Mouse (Mus musculus) 3134 (cell line): Measurements from ENCODE around the gene Tenm4.

Experiments
- DNase-seq: peaks from one replicate; pipeline ENCODE4 v3.0.0-alpha.2; 2011; ENCODE audit warnings: low spot score; ENCODE audit not compliant: insufficient read length; ENCODE audit errors: extremely low read depth

Tenm4 gene

DNA sequence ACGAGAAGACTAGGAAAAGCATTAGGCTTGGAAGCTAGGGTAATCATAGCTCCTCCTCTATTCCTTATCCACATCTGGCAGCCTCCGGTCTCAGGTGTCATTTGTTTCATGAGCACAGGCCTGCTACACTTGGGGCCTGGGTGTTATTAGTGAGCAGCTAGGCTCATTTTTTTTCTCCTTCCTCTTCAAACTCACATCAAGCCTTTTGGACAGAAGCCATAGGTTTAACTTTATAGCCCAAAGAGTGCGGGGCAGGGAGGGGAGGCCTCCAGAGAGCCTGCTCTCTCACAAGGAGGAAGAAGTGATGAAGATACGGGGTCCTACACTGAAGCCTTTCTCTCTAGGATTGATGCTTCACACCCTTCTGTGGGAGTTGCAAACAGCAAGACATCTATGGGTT lies 538.8 kb downstream of the Tenm4 start:
- no peak for DNase-seq

DNA sequence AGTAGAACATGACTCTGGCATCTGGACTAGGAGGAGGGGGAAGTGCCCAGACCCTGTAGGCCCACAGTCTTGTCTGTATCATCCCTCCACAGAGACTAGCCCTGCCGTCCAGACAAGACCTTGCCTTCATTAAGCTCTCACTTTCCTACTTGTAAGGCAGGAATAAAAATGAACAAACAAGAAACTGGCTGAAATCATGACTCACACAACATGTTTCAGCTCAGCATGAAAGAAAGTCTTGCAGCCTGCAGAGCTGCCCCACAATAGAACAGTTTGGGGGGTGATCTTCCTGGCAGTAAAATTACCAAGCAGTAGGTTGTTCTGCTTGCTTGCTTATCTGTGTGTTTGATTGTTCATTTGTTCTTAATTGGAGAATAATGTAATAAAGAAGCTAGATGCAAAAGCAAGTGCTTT lies 539.6 kb downstream of the Tenm4 start:
- DNase-seq = no peak

DNA sequence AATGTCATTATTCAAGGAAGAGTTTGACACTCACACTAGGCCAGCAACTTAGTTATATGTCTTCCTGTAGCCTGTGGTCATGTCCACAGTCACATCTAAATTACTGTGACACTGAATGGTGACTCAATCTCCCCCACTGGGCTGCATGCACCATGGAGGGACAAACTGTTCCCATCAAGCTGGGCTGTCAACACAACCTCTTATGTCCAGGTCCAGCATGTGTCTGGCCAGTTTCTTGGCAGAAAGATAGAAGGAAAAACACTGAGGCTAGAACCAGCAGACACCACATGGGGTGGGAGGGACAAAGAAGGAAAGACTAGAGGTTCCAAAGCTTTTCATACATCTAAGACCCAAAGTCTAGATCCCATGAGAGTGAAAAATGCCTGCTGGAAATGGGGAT lies 541.8 kb downstream of the Tenm4 start:
- DNase-seq = no peak

- no peak for DNase-seq
Measured at GRCm38 (mm10) chr7:96716911-96717310, 545.9 kb downstream of the Tenm4 start.

DNA sequence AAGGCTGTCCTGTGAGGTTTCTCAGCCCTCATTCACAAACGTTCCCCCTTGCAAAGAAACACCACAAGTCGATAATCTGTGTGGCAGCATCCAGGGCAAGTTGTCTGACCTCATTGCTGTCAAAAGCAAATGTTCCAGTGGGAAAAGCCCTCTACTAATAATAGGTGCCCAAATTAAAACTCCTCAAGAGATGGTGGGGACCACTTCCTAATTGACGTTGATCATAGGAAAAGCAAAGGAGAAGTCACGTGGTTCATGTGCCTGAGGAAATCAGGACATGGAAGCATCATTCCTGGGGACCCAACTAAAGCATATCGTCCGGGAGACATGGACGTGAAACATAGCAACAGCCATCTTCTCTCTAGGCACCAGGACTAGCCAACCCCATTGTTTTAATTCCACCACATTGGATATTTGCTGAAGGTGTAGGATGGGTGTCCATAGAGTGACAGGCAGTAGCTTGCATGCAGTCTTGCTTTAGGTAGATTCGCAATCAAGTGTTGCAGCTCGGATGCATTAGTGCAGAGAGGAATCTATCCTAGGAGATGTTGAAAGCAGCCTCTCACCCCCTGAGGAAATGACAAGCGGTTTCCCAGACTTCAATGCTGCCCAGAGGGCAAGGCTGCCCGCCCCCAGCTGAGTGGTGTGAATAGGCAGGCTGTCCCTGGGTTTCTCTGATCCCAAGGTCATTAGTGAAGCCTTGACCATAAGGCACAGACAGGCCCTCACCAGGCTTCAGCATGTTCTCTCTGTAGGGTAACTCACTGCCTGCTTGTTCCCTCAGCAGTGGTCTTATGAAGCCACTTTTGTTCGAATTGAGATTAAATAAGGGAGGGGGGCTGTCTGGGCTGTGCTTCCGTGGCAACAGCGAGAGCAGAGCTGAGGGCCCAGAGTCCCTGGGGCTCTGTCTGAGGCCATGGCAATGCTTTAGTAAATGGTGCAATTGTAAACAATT lies 547.4 kb downstream of the Tenm4 start:
- DNase-seq = no peak

DNA sequence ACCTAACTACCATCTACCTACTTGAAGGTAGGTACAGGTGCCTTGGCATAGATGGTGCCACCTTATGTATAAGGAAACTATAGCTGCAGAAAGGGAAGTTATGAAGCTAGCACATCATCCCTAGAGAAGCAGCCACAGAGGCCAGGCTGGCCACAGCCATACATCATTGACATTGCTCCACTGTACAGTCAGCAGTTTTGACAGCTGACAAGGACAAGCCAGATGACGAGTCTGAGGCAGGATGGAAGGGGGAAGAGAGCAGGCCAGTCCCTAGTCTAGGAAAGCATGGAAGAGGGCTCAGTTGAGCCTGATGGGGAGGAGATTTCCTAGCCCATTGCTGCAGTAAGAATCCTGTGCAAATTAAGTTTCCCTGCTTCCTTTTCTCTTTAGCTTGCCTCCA lies 548.9 kb downstream of the Tenm4 start:
- no peak for DNase-seq

GRCm38 (mm10) chr7:96720465-96720864 lies 549.4 kb downstream of the Tenm4 start:
- DNase-seq = no peak

- DNase-seq = no peak
Measured at GRCm38 (mm10) chr7:96722796-96723195, 551.8 kb downstream of the Tenm4 start.

DNA sequence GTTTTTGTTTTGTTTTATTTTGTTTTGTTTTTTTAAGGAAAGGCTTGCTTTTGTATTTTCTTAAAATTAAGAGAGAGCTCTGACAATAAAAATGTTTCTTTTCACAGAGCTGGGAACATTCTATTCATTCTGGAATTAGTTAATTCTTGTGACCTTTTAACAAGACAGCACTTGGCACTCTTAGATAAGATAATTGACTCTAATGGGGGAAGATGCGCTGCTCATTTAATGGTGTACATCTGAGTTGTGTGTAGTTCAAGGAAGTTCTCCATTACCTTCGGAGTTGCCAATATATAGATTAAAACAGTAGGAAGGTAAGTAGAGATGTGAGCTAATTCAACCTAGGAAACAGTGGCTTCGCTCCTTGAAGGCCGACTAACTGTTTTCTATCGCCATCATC lies 554.6 kb downstream of the Tenm4 start:
- DNase-seq = no peak

- DNase-seq = no peak
Measured at GRCm38 (mm10) chr7:96730360-96730759, 559.3 kb downstream of the Tenm4 start.

DNA sequence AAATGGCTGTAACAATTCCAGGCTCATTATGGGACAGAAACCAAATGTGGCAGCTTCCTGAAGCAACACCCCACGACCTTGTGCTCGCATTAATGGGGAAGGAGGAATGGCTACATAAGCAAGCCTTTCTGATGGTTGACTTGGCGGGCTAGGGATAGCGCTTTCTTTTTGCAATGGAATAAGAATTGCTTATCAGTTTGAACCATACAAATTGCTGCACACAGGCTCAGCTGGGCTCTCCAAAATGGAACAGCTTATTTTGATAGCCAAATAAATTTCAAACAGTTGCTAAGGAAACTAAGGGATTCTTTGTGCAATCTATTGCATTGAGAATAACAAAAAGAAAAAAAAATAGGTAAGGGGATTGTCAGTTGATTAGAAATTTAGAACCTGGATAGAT lies 560.9 kb downstream of the Tenm4 start:
- DNase-seq = no peak

GRCm38 (mm10) chr7:96734315-96735058 lies 563.4 kb downstream of the Tenm4 start:
- no peak for DNase-seq

GRCm38 (mm10) chr7:96740631-96741030 lies 569.6 kb downstream of the Tenm4 start:
- DNase-seq = no peak

DNA sequence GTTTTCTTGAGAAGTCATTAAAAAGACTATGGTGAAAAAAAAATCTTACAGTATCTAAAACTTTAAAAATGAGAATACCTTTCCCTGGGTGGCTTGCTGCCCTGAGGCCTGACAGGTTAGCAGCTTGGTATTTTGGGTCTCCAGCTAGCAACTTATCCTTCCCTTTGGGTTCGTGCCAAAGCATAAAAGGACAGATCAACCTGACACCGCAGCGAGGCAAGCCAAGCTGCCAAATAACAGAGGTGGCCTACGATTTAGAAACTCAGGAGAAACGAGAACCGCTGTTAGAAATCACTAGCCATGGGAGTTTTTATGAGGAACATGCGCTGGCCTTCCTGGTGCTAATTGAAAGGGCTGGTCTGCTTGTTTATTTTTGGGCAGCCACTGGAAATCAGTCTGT lies 571.2 kb downstream of the Tenm4 start:
- DNase-seq = no peak

DNA sequence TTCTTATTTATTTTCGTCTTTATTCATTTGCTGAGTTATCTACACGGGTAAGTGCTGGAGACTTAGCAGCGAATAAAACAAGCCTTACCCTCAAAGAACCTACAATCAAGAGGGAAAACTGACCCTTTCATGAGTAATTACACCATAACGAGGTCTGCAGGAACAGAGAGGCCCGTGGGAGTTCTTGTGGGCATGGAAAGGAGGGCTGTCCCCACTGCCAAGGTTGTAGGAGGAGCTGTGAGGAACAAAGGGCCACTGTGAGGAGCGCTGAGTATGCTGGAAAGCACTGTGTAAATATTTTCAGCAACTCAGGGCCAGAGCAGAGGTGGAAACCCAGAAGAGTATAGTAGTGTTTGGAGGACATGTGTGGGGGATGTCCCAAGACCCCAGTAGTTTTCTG lies 574.9 kb downstream of the Tenm4 start:
- DNase-seq = peak; percentile 38

DNA sequence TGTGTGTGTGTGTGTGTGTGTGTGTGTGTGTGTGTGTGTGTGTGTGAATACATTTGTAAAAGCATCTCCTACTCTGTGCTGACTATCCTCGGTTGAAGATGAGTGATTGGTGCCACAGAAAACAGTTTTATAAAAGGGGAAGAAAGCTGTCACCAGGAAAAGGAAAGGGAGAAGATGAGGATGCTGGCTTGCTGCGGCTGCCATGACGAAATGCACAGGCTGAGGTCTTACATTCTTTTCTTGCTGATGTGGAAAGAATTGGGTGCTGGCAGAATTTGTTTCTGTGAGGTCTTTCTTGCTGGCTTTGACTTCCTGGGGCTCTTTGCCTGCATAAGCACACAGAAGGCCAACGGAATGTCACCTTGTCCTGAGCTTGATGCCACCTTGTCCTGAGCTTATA lies 575.7 kb downstream of the Tenm4 start:
- no peak for DNase-seq

DNA sequence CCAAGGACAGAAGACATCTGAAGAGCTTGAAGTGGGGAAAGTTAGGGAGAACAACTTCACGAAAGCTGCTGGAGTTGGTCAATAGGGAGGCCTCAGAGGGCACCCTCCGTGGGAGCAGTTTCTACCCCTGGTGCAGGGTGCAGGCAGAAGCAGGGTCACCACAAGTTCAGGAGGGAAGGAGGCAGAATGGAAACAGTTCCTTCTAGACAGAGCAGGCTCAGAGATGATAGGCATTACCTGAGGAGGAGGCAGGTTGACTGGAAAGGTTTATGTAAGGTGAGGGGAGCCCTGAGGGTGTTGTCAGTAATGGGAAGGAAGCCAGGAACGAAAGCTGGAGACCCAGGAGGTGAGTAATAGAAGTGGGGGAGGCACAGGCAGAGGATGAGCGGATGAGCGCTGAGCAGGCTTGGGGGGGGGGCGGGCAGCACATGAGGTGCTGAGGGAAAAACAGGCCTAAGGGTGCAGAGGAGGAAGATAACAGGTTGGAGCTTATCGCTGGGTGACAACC lies 577.5 kb downstream of the Tenm4 start:
- no peak for DNase-seq

GRCm38 (mm10) chr7:96749753-96750152 lies 578.7 kb downstream of the Tenm4 start:
- DNase-seq = no peak

GRCm38 (mm10) chr7:96751236-96751635 lies 580.2 kb downstream of the Tenm4 start:
- no peak for DNase-seq

GRCm38 (mm10) chr7:96752776-96753175 lies 581.7 kb downstream of the Tenm4 start:
- no peak for DNase-seq

DNA sequence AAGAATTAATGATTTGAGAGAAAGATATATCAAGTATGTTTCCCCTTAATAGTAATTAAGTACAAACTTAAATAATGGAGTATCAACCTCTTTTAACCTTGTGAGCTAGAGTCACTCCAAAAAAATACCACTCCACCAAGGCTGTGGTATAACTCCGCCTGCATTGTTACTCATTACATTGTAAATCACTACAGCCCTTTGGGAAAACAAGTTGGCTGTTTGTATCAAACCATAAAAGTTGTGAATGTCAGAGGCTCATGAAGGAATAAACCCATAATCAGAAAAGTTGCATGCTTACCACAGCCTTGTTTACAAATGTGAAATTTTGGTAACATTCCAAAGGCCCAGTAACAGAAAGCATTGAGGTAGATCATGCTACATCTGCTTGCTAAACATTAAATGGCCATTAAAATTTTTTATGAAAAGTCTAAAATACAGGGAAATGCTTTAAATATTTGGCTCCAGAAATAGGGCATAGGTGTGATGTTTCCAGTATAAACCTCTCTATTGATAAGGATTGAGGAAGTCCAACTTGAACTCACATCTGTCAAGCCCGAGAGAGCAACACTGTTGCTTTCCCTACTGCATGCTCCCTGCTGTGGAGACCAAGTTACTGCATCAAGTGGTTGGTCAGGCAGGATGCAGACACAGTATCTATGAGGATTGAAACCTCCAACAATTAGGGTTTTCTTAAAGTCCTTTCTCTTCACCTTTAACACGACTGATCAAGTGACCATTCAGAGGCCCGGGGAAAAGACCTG lies 582.5 kb downstream of the Tenm4 start:
- DNase-seq = no peak
